Mouse (Mus musculus): Measurements from ENCODE around the gene Adgrb2. TPM values are rescaled to one million over a fixed set of nuclear protein-coding genes. Genes with fewer than 3 reads are reported as not detected.

The Adgrb2 gene
- polyA plus RNA-seq (2017; shearing (Covaris generic)) = 0.49 TPM

DNA sequence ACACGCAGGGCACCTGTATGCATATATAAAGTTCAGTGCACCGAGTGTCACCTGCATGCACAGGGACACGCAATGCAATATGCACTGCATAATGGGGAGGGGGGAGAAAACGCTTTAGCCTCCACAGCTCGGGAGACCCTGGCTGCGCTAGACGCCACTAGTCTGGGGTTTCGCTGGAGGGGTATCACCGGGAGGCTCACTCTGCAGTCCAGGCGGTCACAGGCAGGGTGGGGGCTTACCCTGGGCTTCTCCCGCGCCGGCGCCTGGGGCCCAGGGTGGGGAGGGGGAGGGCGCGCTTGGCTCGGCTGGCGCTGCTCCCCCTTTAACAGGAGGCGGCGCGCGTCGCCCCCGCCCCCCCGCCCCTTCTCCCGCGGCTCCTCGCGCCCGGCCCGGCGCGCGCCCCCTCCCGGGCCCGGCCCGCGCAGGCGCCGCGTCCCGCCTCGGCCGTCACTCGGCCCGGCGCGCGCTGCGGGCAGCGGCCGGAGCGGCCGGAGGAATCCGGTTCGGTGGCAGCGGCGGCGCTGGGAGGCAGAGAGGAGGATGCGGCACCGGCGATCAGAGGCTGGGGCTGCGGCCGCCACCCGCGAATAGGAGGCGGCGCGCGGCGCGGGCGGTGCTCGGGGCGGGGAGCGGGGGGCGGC, at the start of gene Adgrb2:
Gene Adgrb2, plus strand, starts transcription at position 450 of the 641 bp plus-strand sequence.

DNA sequence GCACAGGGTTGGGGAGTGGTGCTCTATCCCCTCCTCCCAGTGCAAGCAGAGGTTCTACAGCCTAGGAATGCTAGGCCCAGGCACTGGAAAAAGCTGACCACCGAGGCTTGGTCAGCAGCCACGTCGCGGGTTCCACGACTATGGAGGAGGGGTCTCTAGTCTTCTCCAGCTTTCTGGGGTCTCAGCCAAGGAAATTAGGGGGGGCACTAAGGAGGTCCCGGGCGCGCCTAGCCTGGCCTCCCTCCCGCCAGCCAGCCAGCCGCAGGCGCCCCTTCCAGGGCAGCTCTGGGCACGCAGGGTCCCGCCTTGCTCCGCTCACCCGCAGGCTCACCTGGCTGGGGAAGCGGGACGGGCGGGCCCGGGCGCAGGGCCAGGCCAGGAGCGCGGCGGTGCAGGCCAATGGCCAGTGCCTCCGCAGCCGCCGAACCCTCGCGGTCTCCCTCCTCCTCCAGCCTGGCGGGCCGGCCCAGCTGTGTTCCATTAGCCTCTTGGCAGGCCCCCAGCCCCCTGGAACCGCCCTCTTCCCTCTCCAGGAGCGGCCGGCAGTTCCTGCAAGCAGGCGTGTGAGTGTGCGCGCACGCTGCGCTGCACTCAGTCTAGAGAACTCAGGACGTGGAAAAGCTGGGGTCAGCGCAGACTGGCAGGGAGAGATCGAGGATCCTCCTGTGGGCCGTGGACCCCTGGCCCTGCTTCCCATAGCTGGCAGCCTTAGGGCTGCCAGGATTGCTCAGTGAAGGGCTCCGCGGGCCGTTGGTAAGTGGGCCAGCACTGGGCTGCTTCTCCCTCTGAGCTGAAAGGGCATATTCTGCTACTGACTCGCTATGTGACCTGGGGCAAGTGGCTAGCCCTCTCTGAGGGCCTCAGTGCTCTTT, 62.9 kb downstream of the Adgrb2 start, which contains the start of gene Col16a1:
Gene Col16a1, plus strand, starts transcription at position 510 of the 872 bp plus-strand sequence.

Other genes starting within 250 kb of the Adgrb2 start
- 49.4 TPM for gene Khdrbs1, start 242.6 kb upstream of the Adgrb2 start, polyA plus RNA-seq (2017; shearing (Covaris generic))
- 290 TPM for gene Ptp4a2, start 173.7 kb upstream of the Adgrb2 start, polyA plus RNA-seq (2017; shearing (Covaris generic))
- not detected for gene Spocd1, start 55.6 kb upstream of the Adgrb2 start, polyA plus RNA-seq (2017; shearing (Covaris generic))
- 1.7 TPM for gene Col16a1, start 63.0 kb downstream of the Adgrb2 start, polyA plus RNA-seq (2017; shearing (Covaris generic))
- 69.9 TPM for gene Pef1, start 117.7 kb downstream of the Adgrb2 start, polyA plus RNA-seq (2017; shearing (Covaris generic))
- not detected for gene Hcrtr1, start 154.5 kb downstream of the Adgrb2 start, polyA plus RNA-seq (2017; shearing (Covaris generic))
- not detected for gene Tinagl1, start 190.3 kb downstream of the Adgrb2 start, polyA plus RNA-seq (2017; shearing (Covaris generic))
- not detected for gene Gm853, start 237.5 kb downstream of the Adgrb2 start, polyA plus RNA-seq (2017; shearing (Covaris generic))